Mouse (Mus musculus) liver (tissue): ENCODE measurements around the gene Slc35e1.
A peak's percentile ranks its signal among the peaks of the same experiment; 100 is the strongest.

Experiments used
- DNase-seq: peaks from one replicate; pipeline ENCODE4 v3.0.0-alpha.2; 2020; ENCODE audit warnings: mixed read lengths

The Slc35e1 gene

DNA sequence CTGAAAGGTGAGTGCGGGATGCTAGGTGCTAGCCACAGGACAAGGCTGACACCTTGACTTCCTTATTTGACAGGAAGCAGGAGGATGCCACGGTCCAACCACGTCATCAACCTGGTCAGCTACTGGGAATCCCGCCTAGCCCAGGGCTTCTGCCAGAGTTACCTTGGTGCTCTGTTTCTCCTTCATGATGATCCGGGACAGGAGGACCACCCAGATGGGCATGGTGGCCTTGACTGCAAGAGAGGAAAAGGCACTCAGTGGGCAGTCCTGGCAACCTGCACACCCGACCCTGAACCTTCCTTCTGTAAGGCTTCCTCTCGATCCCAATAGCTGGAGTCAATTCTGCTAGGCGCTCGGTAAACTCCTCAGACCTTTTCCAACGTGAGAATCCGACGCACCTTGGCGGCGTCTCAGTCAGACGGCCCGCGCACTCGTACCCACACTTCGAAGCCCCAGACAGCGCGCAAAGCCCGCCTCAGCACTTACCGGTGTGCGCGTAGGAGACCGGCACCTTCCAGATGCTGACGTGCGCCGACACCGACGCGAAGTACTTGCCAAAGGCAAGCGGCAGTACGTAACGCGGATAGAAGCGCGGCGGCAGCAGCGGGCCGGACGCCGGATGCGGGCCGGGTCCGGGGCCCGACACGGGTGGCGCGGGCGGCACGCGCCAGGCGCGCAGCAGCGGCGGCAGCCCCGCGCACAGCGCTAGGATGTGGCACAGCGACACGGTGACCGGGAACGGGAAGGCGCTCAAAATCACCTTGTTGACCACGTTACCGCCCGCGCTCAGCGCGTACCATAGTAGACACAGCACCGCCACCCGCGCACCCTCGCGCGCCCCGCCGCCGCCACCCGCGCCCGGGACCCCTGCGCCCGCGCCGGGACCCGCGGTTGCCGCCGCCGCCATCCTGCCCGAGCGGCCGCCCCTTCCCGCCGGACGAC, at the start of gene Slc35e1:
TSS of gene Slc35e1 (minus strand) at position 935 of the 942 bp plus-strand sequence.
- DNase-seq, result peak; percentile 48

DNA sequence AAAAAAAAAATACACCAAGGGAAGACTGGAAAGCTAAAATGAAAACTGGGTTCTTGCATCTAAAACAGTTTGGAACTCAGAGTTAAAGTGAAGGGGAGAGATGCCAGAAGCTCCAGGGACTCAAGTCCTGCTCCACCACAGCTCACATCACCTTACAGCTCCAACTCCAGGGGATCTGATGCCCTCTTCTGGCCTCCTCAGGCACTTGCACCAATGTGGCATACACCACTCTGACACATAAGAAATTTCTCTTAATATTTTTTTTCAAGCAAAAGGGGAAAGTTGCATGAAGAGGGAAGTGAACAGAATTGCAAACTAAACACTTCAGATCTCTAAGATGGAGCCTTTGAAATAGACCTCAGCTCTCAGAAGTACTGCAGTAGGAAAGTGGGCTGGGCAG, 46.8 kb upstream of the Slc35e1 start:
- DNase-seq, result peak; percentile 11

DNA sequence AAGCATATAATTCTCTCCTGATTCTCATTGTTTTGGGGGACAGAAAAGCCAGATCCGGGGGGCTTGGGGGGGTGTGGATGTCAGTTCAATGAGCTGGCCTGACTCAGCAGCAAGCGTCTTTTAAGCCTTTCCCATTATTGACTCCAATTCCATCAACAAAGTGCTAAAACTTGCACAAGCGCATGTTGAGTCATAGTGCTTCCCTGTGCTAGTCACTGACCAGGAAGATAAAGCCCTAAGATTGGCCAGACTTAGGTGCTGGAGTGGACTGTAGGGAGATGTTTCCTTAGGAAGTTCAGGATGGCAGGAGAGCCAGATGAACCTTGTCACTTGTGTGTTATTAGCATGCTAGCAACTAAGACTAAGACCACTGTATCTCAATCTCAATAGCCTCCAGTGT, 42.5 kb upstream of the Slc35e1 start:
- no peak for DNase-seq

DNA sequence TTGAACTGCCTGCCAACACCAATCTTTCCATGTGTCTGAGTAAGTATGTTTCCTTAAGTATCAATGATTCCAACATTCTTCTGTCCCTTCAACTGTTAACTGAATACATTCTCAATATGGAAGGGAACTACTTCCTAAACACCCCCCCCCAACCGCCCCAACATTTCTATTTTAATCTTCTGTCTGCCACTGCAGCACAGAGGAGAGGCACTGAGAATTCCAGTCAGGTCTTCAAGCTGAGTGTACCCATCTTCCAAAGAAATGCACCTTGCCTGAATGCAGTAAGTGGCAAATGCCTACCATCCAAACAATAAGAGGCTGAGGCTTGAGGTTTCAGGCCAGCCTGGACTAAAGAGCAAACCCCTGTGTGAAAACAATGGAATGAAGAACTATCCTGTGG, 39.7 kb upstream of the Slc35e1 start:
- DNase-seq, result no peak

DNA sequence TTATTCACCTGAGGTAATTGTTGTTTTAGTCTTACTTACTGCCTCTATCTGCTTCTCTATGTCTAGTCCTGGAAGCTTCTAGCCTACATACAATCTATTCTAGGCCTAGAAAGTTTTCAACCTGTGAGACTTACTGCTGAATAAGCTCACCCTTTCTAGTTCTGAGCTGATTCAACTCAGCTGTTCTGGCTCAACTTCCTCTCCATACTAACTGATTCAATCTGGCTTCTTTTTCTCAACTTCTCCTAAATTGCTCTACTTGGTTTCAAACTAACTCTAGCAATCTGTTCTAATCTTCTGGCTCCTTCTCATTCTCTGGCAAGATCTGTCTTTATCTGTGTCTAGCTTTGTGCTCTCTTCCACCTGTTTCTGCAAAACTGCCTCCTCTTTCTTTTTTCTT, 29.5 kb upstream of the Slc35e1 start:
- no peak for DNase-seq

DNA sequence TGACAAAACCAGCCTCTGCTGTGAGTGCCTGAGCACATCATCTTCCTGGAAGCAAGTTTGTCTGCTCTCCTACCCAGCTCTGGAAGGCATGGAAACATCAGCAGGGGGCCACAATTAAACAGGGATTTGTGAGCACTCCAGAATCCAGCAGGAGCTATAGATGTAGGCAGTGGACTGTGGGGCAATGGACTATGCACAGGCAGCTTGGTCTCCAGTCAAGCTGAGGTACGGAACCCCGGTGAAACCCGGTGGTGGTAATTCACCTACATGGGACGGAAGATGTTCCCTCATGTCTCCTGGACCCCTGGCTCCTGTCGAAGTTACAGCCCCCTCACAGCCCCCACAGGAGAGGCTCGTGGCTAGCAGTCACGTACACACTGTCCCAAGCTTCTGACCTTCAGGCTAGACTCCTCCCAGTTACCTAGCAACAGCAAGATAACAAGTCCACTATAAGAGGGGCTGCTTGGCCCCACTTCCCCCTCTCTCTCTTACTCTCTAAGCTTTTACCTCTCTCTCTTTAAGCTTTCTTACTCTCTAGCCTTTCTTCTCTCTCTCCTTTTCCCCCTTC, 25.1 kb upstream of the Slc35e1 start:
- DNase-seq, result no peak

DNA sequence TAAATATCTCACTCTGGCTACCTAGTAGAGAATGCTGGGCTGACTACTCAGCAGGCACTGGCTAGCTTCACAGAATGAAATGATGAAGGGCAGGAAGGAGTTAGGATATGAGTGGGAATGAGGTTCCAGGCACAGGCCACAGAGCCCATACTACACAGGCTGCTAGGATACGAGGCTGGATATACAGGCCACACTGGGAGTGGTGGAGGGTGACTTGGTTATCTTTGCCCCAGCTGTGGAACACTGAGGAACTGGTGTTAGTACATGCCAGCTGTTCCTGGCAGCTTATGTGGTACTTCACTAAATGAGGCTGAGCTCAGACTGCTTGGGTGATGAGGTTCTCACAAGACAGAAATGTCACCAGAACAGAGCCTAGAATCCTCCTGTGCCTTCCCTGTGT, 20.7 kb upstream of the Slc35e1 start:
- DNase-seq, result no peak

DNA sequence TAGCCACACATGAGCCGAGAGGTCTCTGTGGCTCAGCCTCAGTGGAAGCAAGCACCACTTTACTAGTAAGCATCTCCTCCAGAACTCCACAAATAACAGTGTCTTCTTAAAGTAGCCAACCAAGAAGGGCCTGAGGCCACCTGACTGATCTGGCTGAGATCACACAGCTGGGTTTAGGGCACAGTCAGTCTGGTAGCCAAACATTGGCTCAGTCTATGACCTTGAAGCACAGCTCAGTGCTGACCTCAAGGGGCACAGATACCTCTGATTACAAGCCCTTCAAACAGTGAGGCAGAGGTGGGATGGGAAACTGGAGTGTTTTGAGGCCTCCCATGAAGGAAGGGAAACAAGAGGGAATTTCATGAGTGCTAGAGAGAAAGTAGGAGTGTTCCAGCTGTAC, 20.2 kb upstream of the Slc35e1 start:
- no peak for DNase-seq

DNA sequence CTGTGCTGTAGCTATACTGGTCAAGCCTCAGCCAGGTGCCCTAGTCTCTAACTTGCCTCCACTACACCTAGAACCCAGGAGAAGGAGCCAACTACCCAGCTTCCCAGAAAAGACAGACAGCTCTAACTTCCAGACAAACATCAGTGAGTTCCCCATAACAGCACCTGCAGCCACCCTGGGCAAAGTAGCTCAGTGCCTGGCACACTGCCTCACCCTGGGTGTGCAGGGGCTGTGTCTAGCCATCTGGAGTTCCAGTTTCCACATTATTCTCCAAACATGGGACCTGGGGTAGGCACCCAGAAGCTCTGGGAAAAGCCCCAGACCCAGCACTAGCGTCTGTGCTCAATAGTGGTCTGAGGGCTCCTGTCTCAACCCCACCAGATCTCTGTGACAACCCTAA, 15.1 kb upstream of the Slc35e1 start:
- DNase-seq, result no peak

DNA sequence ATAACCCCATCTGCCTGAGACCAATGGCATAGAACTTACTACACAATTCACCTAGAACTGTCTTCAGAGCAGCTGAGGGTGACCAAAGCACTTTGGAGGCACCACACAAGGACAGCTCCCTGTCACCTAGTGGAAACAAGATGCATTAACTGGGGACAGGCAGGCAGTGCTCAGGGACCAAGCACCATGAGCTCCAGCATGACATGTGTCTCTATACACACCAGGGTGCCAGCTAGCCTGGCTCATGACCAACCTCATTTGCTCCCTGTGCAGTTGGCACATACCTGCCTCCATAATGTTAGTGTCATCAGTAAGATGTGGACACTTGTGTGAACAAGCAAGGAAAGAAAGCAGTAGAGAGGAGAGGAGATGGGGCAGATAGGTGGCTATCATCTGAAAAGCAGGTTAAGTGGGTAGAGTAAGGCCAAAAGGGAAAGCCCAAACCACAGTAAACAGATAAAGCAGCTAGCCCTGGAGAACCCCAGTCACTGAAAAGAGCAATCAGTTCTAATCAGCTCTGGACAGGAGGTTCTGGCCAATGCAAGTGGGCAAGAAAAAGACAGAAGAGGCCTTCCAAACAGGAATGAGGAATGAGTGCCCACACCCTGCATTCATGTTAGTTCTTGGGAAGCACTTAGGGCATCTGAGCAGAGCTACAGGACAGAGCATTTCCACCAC, 12.4 kb upstream of the Slc35e1 start:
- DNase-seq, result no peak

DNA sequence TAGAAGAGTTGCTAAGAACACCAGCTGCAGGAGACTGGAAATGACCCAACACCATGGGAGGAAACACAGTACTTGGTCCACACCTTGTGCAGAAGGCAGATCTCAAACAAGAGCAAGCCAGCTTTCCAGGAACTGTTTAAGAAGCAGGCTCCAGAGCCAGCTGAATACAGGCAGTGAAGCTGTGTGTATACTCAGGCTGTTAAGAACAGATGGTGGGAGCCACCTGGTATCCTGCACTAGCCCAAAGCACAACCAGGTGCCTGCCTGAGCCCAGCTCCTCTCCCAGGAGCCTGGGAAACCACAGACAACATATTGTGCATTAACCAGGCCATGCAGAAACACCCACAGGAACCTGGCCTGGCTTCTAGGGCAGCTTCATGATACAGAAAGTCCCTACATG, 11.7 kb upstream of the Slc35e1 start:
- DNase-seq, result no peak

DNA sequence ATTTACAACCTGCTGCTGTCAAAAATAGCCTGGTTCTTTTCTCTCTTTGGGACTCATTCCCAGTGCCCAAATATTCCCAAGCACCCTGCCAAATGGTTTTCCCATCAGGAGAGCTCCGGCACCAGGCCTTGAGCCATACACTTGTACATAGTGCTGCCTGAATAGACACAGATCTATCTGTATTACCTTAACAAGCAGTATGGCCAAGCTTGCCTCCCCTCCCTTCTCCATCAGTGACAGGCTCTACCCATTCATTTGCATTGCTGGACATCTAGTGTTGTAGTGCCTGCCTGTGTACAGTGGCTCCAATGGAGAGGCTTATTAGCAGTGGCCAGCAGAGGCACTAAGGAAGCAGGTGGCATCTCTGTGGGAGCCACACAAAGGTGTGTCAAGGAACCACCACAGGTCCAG, 8.1 kb upstream of the Slc35e1 start:
- no peak for DNase-seq

DNA sequence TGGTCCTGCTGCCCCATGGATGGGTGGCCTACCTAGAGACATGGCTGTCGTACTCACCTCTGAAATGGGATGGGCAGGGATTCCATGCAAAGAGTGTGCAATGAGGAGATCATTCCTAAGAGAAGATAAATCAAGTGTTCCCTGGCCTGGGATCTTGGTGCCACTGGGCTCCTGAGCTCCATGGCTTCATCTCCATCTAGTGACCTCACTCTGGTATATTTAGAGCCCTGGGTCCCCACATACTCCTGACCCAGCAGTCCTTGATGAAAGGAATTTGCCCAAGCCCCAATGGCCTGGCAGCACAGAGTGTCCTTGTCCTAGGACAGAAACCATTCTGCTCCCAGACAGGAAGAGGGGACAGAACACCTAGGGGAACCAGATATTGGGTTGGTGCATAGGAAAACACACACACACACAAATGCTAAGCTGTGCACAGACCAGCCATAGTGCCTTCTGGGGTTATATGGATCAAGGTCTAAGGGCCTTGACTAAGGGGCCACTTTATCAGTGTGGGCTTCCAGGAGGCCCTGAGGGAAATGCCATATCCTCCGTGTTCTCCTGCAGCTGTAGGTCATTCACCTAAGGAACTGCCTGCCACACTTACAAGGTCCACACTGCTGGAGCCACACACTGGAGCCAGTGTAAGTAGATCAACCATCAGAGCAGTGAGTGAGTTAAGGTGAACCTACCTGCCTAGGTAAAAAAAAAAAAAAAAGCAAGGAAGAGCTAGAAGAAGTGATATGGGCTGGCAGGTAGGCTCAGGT, 7.3 kb upstream of the Slc35e1 start:
- DNase-seq, result no peak

DNA sequence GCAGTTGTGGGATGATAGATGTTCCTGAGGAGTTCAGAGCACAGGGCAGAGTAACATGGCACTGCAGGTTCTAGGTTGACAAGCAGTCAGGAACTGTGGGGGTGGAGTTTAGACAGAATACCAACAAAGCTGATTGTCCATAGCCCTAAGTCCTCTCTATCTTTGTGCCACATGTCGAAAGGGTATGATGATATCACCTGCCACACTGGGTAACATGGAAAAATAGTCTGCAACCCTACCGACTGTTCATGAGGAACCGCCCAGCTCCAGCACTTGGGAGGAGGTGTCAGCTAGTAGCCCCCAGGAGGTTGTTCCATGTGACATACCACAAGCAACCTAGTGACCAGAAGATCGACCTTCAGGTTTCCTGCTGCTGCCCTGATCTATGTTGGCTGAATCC, 6.1 kb upstream of the Slc35e1 start:
- no peak for DNase-seq

DNA sequence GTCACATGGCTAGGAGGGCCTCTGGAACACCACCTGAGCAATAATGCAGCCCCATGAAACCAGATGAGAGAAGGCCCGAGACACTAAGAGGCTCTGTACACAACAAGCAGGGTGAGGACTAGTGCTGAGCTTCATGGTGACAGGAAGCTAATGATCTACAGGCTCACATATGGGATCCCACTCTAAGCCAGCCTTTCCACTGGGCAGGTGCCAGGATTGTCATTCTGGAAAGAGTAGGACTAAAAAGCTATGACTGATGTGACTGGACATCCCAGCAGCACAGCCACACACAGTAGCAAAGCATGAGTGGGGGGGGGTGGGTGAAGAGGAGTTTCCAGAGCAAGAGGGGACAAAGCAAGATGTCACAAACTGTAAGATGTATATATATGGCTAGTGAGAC, 5.5 kb upstream of the Slc35e1 start:
- DNase-seq, result no peak

DNA sequence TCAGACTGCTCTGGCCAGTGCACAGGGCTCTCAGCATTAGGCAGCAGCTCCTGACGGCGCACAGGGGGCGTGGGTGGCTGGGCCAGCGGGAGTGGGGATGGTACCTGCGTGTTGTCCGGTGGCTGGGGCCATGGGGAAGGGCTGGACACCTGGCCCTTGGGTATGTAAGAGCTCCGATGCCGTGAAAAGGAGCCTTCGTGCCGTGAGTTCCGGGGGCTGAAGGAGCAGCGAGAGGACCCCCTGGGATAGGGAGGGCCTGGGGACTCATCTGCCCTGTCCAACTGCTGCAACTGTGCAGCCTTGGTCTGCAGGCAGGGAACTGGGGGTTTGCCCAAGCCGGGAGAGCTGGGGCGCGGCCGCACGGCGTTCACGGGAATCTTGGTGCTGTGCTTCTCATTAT, 3.8 kb upstream of the Slc35e1 start:
- DNase-seq, result no peak

DNA sequence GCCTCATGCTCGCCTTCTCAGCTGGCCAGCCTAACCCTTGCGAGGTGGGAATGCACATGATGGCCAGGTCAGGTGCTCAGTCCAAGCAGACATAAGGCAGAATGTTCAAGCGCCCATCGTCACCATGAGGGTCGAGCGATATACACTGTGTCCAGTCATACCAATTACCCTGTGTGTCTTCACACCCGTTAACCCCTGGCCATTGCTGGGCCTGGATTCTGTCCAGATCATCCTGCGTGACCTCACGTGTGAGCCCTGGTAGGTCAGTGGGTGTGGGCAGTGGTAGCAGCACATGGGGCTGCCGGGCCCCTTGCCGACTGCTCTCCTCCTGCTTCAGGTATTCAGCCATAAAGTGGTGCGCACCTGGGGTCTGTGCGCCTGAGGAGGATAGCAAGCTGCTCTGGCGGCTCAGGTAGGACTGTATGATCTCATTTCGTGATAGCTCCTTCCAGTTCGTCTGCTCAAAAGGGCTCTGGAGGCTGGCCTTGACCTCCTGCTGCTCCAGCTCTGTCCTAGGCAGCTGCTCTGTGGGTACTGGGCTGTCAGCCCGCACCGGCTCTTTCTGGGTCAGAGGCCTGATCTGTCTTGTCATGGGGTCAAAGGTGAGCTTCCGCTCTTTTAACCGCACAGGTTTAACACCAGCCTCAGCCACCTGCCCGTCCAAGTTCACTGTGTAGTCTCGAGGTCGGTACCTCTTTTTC, 3.1 kb upstream of the Slc35e1 start:
- DNase-seq, result no peak

DNA sequence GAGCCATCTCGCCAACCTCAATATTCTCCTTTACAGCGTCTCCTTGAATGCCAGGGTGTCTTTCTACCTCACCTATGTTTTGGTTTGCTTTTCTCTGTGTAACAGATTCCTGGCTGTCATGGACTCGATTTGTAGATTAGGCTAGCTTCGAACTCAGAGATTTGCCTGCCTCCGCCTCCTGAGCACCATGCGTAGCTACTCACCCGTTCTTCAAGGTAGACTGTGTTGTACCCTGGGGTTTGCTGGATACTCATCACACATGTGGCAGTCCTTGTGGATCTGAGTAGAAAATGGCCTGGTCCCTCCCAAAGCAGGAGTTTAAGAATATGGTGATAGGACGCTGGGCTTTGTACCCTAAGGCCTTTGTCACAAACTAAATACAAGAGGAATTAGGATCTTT, 967 bp upstream of the Slc35e1 start:
- DNase-seq, result no peak

DNA sequence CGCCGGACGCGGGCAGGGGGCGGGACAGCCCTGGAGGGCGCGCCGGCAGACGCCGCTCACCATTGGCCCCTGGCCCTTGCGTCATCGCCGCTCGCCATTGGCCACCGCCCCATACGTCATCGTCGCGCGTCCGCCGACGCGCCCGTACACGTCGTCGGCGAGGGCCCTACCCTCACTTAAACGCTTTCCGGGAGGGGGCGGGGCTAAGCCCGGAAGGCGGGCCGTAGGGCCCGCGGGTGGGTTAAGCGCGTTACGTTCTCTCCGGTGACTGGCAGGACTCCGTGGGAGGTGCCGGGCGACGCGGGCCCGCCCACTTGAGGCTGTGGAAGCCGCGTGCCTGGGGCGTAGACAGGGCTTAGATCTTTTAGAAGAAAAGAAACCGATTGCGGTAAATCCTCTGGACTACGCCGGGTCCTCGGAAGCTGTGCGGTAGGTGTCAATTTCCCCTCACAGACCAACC, 238 bp upstream of the Slc35e1 start:
- peak; percentile 100 for DNase-seq

DNA sequence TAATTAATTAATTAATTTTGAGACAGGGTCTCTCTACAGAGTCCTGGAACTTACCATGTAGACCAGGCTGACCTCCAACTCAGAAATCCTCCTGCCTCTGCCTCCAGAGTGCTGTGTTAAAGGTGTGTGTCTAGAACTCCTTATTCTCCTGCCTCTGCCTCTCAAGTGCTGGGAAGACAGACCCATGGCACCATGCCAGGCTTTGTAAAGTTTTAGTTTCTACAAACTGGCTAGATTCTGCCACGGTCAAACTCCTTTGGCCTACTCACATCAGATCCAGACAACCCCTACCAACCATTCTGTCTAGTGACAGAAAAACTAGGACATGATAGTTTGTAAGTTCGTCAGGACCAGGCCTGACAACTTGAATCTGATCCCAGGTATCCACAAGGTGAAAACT, 1.4 kb downstream of the Slc35e1 start:
- DNase-seq, result no peak

DNA sequence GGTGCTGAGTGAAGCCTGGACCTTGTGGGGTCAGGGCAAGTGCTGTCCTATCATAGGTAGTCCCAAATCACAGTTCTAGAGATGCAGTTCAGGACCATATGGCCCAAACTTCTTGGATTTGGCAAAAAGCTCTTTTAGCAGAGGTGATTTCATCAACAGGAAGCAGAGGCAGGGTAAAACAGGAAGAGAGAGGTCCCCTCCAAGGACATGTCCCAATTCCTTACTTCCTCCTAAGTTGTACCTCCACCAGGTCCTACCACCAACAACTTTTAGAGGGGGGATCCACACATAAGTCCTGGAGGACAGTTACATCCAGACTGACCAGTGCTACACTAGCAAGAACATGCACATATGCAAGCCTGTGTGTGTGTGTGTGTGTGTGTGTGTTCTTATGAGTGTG, 5.4 kb downstream of the Slc35e1 start:
- no peak for DNase-seq

DNA sequence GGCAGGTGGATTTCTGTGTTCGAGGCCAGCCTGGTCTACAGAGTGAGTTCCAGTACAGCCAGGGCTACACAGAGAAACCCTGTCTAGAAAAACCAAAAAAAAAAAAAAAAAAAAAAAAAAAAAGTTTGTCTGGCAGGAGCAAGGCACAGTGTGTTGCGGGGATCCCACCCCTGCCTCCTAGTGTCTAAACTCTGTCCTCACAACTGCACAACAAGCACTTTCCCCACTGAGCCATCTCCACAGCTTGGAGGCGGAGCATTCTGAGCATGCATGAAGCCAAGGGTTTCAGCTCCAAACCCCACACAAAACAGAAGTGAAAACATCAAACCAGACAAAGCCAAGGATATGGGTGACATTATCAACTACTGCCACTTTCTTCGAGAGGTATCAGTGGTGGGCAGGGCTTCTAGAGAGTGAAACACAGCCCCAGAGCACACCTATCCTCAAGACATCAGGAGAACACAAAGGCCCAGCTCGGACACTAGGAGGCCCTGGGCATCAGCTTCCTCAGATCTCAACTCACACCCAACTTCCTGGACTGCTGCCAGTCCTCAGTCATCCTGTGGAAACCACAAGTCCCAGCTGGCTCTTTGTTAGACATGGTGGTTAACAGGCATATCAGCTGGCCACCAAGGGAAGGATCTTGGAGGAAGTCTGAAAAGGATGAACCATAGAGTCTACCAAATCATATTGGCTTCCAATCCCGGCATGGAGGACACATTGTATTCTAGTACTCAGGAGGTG, 6.8 kb downstream of the Slc35e1 start:
- peak; percentile 32 for DNase-seq
